Mouse (Mus musculus) liver, embryonic 14.5 days (tissue): ENCODE measurements around the gene Prss45. TPM values are rescaled to one million over a fixed set of nuclear protein-coding genes. Genes with fewer than 3 reads are reported as not detected.

ENCODE experiments used
- ATAC-seq: fragments of 200-750 bp; cut with Nextera tagmentation; 2 replicates; pipeline ENCODE4 v1.8.0; 2017; ENCODE audit warnings: moderate number of reproducible peaks, mild to moderate bottlenecking, moderate library complexity; ENCODE audit not compliant: insufficient read depth
- DNase-seq, 3 experiments: peaks; one replicate each; pipeline ENCODE4 v3.0.0-alpha.2; 2012 to 2013; ENCODE audit warnings: low read depth in 3 of 3, low spot score in 3 of 3
- H3K27ac ChIP-seq: fragments of 300-500 bp; sonication (generic); 2 replicates; pipeline ENCODE4 v1.5.1; 2014; ENCODE audit warnings: moderate library complexity, mild to moderate bottlenecking, control low read depth, inconsistent platforms
- H3K27me3 ChIP-seq: fragments of 300-500 bp; sonication (generic); 2 replicates; pipeline ENCODE4 v1.6.1; 2014; ENCODE audit warnings: mild to moderate bottlenecking, low read length, moderate library complexity; ENCODE audit not compliant: control insufficient read depth, insufficient read depth
- H3K36me3 ChIP-seq: fragments of 300-500 bp; sonication (generic); replicated peaks from 2 replicates; pipeline ENCODE4 v1.6.1; 2014; ENCODE audit warnings: low read depth; ENCODE audit not compliant: control insufficient read depth, insufficient read depth
- H3K4me1 ChIP-seq, 2 experiments: fragments of 200-500 bp in 1 of 2; fragments of 300-500 bp in 1 of 2; sonication (generic) in 1 of 2; replicated peaks; 2 replicates each; pipeline ENCODE4 v1.6.1; 2012 to 2014; ENCODE audit warnings: antibody characterized with exemption in 1 of 2, inconsistent platforms in 1 of 2, low read length in 1 of 2; ENCODE audit not compliant: control insufficient read depth in 2 of 2, insufficient read depth in 2 of 2
- H3K4me2 ChIP-seq: fragments of 300-500 bp; sonication (generic); 2 replicates; pipeline ENCODE4 v1.6.1; 2014; ENCODE audit warnings: low read depth, mild to moderate bottlenecking, control low read depth, moderate library complexity
- H3K4me3 ChIP-seq, 2 experiments: fragments of 200-500 bp in 1 of 2; fragments of 300-500 bp in 1 of 2; sonication (generic) in 1 of 2; 2 replicates each; pipeline ENCODE4 v1.5.1; 2012 to 2014; ENCODE audit warnings: low read depth in 2 of 2, low read length in 2 of 2, mild to moderate bottlenecking in 2 of 2, control low read depth in 1 of 2, inconsistent platforms in 1 of 2, moderate library complexity in 1 of 2; ENCODE audit not compliant: insufficient read depth in 1 of 2
- H3K9ac ChIP-seq: fragments of 300-500 bp; sonication (generic); replicated peaks from 2 replicates; pipeline ENCODE4 v1.6.1; 2014; ENCODE audit warnings: mild to moderate bottlenecking, control low read depth, moderate library complexity
- H3K9me3 ChIP-seq: fragments of 300-500 bp; sonication (generic); 2 replicates; pipeline ENCODE4 v1.6.1; 2016; ENCODE audit warnings: low read length, mixed read lengths; ENCODE audit not compliant: control insufficient read depth
- CTCF ChIP-seq: IDR thresholded peaks from 2 replicates; pipeline ENCODE4 v1.5.1; 2016; ENCODE audit warnings: antibody characterized with exemption, low read depth, control low read depth
- EP300 ChIP-seq: IDR thresholded peaks from 2 replicates; pipeline ENCODE4 v1.6.1; 2016; ENCODE audit warnings: antibody characterized with exemption, low read depth
- WGBS: fragments of 180-500 bp; shearing (Covaris S2); extraction: QIAGEN DNeasy Blood & Tissue Kit; methylation state at CpG from one replicate; pipeline ENCODE4 v1.1.7; 2014; ENCODE audit not compliant: insufficient replicate concordance; 5-methylcytosine and 5-hydroxymethylcytosine counted together
- polyA plus RNA-seq, 2 experiments: library from polyadenylated mRNA; depleted of rRNA in 1 of 2; stranded (reverse) in 1 of 2; unstranded in 1 of 2; fragments of >200 nt; fragmentation: Nextera tagmentation in 1 of 2; extraction: Ambion mirVana in 1 of 2; gene quantifications; 2 replicates each; pipeline versions ENCODE4 v1.2.1 to v1.2.3; 2012 to 2014

Gene Prss45
- polyA plus RNA-seq, 2 experiments, result not detected

DNA sequence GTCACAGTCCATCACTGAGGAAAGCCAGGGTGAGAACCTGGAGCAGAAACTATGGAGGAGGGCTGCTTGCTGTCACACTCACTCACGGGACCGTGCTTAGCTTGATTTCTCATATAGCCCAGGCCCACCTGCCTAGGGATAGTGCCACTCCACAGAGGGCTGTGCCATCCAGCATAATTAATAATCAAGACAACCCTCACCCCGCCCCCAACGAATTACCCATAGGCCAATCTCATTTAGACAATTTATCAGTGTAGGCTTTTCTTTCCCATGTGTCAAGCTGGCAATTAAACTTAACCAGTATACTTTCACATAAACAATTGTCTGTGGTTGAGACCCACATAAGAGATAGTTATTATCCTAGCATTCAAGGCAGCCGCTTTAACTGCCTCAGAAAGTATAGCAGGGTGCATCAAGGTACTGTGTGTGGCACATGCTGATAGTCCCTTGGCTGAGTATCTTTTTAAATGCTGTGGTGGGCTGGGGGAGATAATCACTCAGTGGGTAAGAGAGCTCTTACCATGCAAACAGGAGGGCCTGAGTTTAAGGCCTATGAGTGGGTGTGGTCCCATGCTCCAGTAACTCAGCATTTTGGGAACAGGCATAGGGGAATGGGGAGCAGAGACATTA lies 24.7 kb downstream of the Prss45 start:
- TF ChIP-seq EP300 (peak; percentile 93), CTCF (no peak)
- ATAC-seq (peak; percentile 93), DNase-seq (peak in 2 of 3 experiments; percentile 51)
- Histone ChIP-seq H3K9me3 (no peaks in the 10 kb centered on the region), H3K27me3 (no peaks in the 10 kb centered on the region), H3K9ac (no peak overlapping the region; the same call in 1 of the 2 replicates), H3K27ac (peak overlapping the region; percentile 77), H3K4me1 (peaks cover 7 to 28% of the 10 kb centered on the region in 2 experiments), H3K4me2 (peak overlapping the region; percentile 80), H3K36me3 (no peaks in the 10 kb centered on the region), H3K4me3 (peak overlapping the region; percentile 51 to 58)
- 25% methylated on average over 5 of the region's 5 CpGs for WGBS

GRCm38 (mm10) chr9:110871030-110871429 lies 36.6 kb downstream of the Prss45 start:
- DNase-seq, result peak in 1 of 3 experiments; percentile 42
- ATAC-seq, result no peak
- Histone ChIP-seq H3K4me3 (no peak overlapping the region), H3K36me3 (no peaks in the 10 kb centered on the region), H3K27ac (no peak overlapping the region), H3K4me2 (no peak overlapping the region), H3K9me3 (no peaks in the 10 kb centered on the region), H3K9ac (no peak overlapping the region), H3K27me3 (peaks cover 13% of the 10 kb centered on the region), H3K4me1 (0 out of 4 replicates have a peak, but pooled peaks cover 0 to 2% of the 10 kb centered on the region in 2 experiments)
- peak; percentile 88 for TF ChIP-seq CTCF
- no peak for TF ChIP-seq EP300
- 8% methylated on average over 7 of the region's 7 CpGs for WGBS

DNA sequence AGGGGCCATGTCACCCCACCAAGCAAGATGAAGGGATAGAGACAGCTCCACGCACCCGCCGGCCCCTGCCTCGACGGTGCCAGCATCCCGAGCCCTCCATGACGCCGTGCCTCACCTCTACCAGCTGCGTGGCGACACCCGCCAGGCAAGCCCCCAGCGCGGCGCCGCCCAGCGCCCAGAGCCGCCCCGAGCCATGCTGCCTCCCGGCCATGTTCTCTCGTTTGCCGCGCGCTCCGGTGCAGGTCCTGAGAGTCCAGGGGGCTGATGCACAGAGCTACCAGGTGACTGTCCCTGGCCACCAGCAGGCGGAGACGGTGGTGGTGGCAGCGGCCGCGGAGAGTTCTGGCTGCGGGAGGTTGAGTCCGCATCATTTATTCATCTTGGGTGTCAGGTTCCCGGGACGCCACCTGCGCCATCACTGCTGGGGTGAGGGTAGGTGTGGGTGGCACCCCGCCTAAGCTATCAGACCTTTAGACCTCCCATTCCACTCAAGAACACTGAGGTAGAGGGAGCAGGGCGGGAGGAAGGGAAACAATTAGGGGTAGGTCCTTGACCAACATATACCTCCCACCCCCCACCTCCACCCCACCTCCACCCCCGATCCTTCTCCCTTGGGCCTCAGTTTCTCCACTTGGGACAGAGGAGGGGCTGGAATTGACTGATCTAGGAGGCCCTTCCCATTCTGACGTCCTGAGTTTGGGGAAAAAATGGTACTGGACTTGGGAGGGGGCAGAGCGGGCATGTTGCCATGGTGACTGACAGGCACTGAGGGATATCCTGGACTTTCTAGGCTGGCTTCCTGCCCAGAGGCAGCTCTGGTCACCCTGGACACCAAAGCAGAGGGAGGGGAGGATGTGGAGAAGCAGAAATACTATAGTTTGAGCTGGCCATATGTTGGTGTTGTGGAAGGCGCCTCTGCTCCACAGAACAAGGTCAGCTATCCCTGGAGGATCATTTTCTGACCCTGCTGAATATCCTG lies 39.6 kb downstream of the Prss45 start:
- peaks cover 0 to 7% of the 10 kb centered on the region in 2 experiments; a peak in 1 of 4 replicates for H3K4me1 ChIP-seq
- no peak overlapping the region for H3K9ac ChIP-seq
- no peak overlapping the region for H3K27ac ChIP-seq
- 13% methylated on average over 40 of the region's 40 CpGs for WGBS
- no peak overlapping the region for H3K4me3 ChIP-seq
- no peaks in the 10 kb centered on the region for H3K9me3 ChIP-seq
- no peak overlapping the region; the same call in 1 of the 2 replicates for H3K4me2 ChIP-seq
- H3K27me3 ChIP-seq, result peaks cover 14% of the 10 kb centered on the region
- TF ChIP-seq EP300, result no peak
- no peak for TF ChIP-seq CTCF
- no peak for ATAC-seq
- H3K36me3 ChIP-seq, result no peaks in the 10 kb centered on the region
- no peak for DNase-seq

DNA sequence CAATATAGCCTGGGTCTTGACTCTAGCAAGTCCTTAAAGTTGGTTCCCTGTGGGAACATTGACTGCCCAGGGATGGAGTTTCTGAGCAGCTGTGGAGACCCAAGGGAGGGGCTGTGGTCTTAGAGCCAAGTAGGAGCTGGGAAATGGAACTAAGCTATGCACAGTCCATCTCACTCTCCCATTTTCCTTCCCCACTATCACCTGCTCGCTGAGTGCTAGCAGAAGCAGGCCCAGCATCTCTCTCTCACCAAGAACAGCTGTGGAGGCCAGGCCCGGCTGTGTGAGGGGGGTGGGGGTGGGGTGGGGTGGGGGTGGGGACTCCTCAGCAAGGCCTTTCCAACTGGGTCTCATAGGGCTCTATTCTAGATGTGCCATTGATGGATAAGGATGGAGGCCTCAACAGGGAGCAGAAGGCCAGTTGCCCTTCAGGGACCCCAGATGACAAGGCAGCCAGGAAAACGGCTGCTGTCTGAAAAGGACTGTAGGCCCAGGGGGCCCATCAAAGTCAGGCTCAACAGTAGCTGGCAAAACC lies 40.3 kb downstream of the Prss45 start:
- H3K9ac ChIP-seq, result no peak overlapping the region
- TF ChIP-seq EP300 (no peak), CTCF (no peak)
- DNase-seq, result no peak
- peaks cover 22% of the 10 kb centered on the region for H3K27me3 ChIP-seq
- no peak overlapping the region for H3K4me3 ChIP-seq
- WGBS, result 23% methylated on average over 3 of the region's 3 CpGs
- peaks cover 0 to 7% of the 10 kb centered on the region in 2 experiments; a peak in 1 of 4 replicates for H3K4me1 ChIP-seq
- H3K9me3 ChIP-seq, result no peaks in the 10 kb centered on the region
- no peak for ATAC-seq
- no peak overlapping the region for H3K4me2 ChIP-seq
- no peak overlapping the region for H3K27ac ChIP-seq
- no peaks in the 10 kb centered on the region for H3K36me3 ChIP-seq
